Comparison of ENCODE assay signal across 1 mouse cellular context in the genomic region with DNA sequence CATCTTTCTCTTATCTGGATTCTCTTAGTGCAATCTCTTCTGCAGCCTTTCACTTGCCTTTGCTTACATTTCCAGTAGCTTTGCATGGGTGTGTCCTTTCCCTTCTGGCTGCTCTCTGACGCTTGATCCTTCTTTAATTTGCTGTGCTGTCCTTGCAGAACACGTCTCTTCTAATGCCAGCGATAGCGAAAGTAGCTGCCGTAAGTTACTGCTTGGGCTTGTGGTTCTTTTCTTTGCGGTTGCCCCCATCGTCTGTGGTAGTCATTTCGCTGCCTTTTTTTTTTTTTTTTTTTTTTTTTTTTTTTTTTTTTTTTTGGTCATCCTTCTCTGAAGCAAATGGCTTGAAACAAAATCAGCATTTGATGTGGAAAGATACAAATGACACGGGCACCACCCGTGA.
TF ChIP-seq lines count a peak whose summit lies in the region.

No protein-coding gene starts in this region.

TF ChIP-seq in CH12.LX, 34 proteins besides CTCF, POLR2A, EP300 and RAD21 (continued from another document):
- TF ChIP-seq RCOR1 (conservative IDR thresholded peaks at IDR 0.05; ENCODE audit: low read depth, low read length) (no peak), ZNF384 (IDR thresholded peaks at IDR 0.05; ENCODE audit: low read depth, low read length) (peak; percentile 99), GABPA (IDR thresholded peaks at IDR 0.05; ENCODE audit: insufficient replicate concordance, low read depth, low read length) (no peak), PAX5 (IDR thresholded peaks at IDR 0.05; ENCODE audit: low read length) (no peak), BHLHE40 (IDR thresholded peaks at IDR 0.05; ENCODE audit: low read depth, low read length) (peak; percentile 54), MAZ (IDR thresholded peaks at IDR 0.05; ENCODE audit: low read depth, low read length) (no peak)
TF ChIP-seq in CH12.LX: peak in this region for 6.
